Mouse (Mus musculus) mouse trophoblast stem cell (cell line): ENCODE results near the gene Tspan17.
"Not testable (repeated sequence)": the region's sequence is repeated elsewhere in the genome, so short reads cannot be mapped to it uniquely, and the experiment has no call there.

Experiments
- in situ Hi-C, 2 experiments: fragments of 300-500 bp; cut with MseI, MboI; formaldehyde crosslinking; loops; 2 replicates in 1 of 2; 3 replicates in 1 of 2; pipeline ENCODE4 v1.15.1; 2025

The Tspan17 gene

DNA sequence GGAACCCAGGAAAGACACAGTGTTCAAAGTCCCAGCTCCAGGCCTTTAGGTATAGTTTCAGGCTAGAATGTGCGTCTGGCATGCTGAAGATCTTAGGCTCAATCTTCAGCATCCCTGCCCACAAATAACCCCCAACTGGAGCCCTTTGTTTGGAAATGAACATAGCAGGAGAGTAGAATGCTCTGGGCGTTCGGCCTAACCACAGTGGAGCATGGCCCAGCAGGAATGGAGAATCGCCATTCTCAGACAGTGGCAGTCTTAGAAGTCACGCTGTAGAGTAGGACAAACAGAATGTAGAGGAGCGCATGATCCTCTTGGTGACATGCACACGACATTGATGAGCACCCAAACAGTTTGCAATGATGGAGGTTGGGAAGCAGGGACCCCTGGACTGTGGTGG is 28.3 kb upstream of the Tspan17 start:
- in situ Hi-C loops = no loop called here

DNA sequence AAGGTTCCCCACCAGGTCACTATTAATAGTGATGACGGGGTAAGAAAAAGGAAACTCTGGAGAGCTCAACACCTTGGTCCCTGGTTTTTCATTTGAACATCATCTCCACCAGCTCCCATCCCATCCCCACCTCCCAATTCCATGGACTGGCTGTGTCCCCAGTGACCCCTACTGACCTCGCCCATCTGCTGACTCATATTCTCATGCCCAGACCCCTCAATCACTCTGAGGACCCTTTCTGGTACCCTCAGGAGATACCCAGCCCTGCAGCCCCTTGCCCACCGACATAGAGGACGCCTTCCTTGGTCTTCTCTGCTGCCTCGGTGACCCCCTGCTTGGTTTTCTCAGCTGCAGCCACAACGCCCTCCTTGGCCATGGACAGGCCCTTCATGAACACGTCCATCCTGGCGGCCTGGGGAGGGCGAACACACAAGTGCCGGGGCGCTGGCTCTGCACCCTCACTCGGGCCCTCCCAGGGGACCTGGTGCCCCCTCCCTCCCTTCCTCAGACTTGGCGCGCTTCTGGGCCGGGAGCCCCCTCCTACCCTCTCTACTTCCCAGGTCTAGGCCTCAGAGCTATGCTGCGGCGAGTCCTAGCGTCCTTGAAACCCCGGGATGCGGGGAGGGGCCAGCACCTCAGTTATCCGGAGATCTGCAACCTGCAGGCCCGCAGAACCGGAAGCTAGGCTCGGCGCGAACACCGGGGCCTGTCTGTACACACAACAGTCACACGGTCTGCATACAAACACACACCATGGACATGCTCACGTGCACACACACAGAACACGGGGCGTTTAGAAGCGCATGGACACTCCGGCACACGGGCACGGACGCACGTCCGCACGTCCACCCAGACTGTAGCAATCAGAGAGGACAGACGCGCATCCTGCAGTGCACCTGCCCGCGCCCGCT is 23.6 kb upstream of the Tspan17 start:
- in situ Hi-C loops = loop anchor here in 1 of 2 experiments (5.0 kb wide), 1 partner anchor 48 kb away; no protein-coding TSS in a partner anchor

DNA sequence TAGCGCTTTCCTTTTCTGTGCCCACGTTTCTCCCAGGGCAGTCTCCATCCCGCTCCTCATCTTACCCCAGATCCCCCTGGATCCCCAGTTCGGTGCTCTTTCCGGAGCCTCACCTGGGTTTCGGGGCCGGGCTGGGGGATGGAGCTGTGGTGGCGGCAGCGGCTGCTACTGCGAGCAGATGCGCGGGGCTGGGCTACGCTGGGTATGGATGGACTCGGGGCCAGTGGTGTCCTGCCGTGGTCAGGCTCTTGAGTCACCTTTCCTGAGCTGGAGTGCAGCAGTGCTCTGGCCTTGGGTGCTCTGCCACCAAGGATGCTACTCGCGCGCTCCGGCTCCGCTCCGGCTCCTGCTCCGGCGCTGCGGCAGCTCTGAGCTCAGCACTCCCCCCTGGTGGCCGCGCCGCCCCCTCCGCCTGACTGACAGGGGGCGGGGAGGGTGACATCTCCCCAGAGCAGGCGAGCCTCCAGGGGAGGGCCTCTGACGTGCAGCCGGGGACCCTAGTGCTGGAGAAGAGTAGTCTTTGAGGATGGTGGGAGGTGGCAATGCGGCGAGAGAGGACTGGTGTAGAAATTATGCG is 22.9 kb upstream of the Tspan17 start, which contains the start of gene Sncb:
Gene Sncb (minus strand): TSS at position 404 of the 577 bp plus-strand sequence.
- in situ Hi-C loops = loop anchor here in 1 of 2 experiments (5.0 kb wide), 1 partner anchor 49 kb away; no protein-coding TSS in a partner anchor

DNA sequence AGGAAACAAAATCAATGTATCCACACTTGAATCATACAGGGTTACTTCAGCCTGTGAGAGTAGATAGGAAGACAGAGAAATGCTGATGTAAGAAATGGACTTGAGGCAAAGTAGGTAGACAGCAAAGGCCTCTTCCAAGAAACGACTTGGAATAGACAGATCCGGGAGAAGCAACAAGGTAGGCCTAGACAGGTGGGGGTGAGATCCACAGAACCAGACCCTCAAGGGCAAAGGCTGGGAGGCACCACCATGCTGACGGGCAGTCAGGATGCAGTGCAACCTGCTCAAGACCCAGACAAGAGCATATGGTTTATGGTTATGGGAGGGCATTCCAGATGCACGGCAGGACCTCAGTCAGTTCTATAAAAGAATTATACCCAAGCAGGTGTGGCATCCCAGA is 22.2 kb upstream of the Tspan17 start:
- in situ Hi-C loops = loop anchor here in 1 of 2 experiments (5.0 kb wide), 1 partner anchor 50 kb away; no protein-coding TSS in a partner anchor

DNA sequence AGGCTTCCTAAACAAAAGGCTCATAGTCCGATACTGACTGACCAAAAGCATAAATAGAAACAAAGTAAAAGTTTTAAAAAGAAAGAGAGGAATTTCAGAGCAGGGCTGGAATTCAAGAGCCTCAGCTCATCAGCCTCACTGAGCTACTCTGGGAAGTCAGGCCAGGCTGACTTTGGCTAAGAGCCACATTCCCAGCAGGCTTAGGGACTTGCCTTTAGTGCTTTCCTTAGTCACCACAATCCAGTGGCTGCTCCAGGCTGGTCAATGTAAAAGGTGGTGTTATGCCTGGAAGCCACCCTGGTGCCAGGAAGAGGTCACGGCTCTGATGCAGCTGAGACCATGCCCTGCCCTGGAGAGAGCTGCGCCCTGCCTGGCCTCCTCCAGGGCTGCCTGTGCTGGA is 8.6 kb upstream of the Tspan17 start:
- in situ Hi-C loops = no loop called here

DNA sequence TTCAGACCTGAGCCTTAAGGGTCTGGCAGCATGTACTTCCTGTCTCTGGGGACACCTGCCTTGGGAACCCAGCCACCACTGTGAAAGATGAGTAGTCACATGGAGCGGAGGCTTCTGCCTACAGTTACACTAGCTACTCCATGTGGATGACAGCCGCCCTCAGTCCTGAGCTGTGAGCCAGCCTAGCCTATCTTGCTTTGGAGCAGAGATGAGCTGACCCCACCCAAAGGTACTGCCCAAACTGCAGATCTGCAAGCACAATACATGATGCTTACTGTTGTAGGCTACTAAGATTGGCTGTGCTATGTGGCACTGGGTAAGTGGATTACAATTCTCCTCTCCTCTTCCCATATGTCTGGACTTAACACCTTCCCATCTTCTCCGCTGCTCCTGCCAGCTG is 8.1 kb upstream of the Tspan17 start:
- in situ Hi-C loops = no loop called here

DNA sequence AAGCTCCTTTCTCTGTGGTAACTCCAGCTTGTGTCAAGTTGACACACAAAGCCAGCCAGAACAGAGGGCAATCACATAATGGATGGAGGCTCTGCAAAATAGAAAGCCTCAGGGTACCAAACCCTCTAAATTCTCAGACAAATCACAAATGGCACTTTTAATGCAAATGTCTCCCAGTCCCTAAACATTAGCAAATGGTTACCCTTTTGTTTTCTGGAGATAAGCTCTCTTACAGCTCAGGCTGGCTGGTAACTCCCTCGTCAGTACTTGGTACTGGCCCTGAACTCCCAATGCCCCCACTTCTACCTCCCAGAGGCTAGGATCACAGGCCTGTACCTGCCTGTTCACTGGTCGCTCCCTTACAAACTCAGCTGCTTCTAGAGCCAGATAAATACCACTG is 5.9 kb upstream of the Tspan17 start:
- in situ Hi-C loops = no loop called here

DNA sequence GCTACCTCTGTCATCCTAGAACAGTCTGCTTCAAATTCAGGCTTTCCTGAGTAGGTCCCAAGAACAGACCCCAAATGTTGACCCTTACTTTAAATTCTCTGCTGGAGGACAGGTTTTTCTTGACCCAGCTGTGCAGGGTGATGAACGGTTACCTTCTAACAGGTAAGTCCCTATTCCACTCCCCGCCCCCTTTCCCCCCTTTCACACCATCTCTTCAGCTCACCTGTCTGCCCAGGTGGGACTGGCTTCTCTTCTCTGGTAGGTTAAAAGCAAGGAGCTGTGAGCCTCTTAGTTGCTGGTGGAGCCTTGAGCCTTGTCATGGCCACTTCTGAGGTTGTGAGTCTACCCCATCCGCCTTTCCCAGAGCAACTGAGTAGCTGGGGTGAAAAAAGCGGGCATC is 5.5 kb upstream of the Tspan17 start, which contains the start of gene Eif4e1b:
Gene Eif4e1b (plus strand): TSS at position 301 of the 400 bp plus-strand sequence.
- in situ Hi-C loops = no loop called here

DNA sequence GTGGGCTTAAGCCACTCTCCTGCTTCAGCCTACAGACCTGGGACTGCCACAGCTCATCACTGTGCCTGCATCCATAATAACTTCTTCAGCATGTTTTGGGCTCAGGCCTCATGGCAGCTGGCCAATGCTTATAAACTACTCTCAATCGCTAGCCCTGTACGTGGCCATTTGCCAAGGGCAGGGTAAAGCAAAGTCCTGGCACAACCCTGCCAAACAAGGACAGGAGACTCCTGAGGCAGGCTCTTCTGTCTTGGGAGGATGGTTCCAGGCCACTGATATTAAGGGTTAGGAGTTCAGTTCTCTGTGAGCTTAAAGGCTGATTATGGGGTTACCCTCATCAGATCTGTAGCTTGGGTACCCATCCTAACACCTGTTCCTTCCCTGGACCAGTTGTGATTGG is 1.6 kb upstream of the Tspan17 start:
- in situ Hi-C loops = not testable (repeated sequence)

DNA sequence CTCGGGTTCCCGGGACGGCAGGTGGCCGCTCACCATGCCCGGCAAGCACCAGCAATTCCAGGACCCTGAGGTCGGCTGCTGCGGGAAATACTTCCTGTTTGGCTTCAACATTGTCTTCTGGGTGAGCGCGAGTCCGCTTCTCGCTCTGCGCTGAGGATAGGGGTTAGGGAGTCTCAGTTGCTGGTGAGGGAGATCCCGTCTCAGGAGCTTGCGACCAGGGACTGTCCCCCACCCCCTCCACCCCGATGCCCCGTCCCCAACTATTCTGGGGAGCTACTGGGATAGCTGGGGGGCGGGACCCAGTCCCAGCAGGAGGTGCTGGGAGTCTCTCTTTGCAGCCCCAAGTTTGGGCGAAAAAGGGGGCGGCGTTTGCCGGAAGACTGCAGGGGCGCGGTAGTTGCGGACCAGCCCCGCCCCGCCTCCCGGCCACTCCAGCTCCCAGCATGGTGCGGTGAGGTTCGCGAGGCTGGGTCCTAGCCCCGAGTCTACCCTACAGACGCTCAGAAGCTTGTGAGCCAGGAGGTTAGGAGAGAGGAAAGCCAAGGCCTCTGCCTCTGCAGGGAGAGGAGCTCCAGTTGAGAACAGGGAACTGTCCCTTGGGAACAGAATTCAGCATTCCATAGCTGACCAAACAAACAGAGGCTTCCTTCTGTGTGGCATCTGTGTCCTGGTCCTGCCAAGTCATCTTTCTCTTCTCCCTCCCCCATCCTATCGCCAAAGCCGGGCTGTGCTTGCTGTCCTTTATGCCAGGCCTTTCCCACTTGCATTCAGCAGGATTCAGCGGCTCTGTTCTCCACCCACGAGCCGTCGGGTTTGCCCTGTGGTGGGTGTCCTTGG is 602 bp downstream of the Tspan17 start:
- in situ Hi-C loops = no loop called here

DNA sequence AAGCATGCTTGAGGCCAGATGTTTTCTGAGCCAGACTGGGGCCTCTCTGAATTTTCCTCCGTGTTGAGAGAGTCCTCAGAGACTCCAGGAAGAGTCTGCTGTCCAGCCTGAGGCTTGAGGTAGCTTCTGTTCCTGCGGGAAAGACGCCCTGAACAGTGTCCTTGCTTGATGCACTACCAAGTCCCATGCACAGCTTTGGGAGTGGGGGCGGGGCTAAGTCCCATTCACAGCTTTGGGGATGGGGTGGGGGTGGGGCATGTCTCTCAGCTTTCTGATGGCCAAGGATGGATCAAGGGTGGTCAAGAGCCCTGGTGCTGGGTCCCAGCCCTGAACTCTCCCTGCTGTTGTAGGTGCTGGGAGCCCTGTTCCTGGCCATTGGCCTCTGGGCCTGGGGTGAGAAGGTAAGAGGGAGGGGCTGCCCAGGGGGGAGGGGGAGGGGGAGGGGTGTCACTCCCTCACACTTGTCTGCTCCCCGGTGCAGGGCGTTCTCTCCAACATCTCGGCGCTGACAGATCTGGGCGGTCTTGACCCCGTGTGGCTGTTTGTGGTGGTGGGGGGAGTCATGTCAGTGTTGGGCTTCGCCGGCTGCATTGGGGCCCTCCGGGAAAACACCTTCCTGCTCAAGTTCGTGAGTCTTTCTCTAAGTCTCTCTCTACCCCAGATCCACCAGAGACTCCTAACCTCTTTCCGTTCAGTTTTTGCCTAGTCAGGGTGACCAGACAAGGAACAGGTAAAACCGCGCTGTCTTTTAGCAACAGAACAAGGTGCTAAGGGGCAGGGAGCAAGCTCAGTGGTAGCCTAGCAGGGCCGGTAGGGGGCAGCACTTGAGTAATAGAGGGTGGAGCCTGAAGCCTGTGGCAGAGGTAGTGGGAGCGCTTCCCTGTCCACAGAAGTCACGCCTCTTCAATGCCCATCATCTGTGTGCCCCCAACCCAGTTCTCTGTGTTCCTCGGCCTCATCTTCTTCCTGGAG is 3.4 kb downstream of the Tspan17 start:
- in situ Hi-C loops = no loop called here

DNA sequence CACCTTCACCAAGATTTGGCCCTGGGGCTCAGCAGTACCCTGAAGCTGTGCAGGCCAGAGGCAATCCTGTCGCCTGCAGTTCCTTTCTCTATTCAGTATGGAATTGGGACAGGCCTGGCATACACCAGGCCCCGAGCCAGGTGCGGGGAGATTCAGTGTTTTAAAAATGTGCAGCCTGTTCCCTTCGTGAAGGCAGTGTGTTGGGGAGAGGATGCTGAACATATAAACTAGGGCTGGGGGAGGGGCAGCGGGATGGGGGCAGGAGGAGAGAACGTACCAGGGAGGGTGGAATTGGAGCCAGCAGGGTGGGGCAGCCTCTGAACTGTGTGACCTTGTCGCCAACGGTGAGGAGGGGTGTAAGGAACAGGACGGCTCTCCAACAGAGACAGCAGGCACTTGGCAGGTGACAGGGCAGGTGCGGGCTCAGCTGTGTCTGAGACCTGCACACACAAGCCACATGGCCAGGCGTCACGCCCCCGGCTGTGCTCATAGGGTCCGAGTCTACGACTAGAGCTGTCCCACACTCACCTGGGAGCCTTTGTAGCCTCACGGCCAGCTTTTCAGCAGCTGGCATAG is 4.9 kb downstream of the Tspan17 start:
- in situ Hi-C loops = no loop called here

DNA sequence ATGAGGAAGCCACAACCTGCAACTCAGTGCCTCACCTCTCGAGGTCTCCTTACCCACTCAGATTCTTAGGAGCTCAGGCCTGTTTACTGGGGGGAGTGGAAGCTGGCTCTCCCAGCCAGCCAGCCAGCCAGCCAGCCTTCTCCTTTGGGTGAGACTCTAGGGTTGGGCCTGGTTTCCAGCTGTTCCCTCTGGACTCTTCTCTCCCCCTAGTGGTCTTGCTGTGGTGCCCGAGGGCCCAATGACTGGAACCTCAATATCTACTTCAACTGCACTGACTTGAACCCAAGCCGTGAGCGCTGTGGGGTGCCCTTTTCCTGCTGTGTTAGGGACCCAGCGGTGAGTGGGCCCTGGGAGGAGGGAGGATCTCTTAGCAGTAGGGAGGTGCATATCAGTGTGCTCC is 5.7 kb downstream of the Tspan17 start:
- in situ Hi-C loops = loop anchor here in 1 of 2 experiments (5.0 kb wide), 1 partner anchor 262 kb away; no protein-coding TSS in a partner anchor

DNA sequence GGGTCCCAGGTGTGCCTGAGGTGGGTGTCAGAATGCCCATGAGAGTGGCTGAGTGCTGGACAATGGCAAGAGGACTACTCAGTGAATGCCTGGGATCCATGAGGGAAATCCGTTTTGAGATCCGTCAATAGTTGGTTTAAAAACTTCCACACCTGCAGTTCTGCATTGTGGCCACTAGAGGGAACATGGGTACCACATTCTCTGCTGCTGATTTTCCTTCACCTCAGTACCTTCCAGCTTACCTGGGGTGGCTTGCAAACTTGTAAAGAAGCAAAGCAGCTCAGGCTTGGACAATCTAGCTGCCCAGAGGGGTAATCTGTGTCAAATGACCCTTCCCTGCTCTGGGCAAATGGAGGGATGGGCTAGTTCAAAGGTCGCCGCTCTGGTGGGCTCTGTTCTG is 8.2 kb downstream of the Tspan17 start:
- in situ Hi-C loops = loop anchor here in 1 of 2 experiments (5.0 kb wide), 1 partner anchor 260 kb away; no protein-coding TSS in a partner anchor

DNA sequence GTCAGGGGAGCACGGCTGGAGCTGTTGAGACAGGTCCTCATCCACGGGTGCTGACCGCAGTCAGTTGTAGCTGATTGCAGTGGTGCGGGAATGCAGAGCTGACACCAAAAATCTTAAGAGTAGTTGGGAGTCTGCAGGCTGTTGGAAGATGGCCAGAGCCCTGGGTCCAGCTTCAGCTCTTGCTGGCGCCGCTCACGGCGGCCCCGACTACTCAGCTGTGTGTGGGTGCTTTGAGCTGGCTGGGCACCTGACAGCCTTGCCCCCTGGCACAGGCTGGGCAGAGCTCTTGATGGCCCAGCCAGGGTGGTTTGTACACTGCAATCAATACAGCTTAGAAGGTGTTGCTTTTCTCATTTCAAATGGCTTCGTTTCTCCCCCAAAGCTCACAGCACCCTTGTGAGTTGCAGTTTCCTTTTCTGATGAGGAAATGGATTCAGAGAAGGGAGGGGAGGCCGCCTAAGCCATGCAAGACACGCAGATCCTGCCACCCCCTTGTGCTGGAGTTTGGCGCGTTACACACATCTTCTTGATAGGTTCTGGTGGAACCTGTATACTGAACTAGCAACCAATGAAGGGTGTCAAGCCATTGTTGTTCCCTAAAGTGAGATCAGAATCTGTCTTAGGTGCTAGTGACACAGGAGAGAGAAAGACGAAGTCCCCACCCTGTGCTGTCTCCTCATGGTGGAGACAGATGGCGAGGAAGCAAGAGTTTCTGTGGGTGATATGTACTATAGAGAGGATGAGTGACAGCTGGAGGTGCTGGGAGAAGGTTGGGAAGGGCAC is 8.9 kb downstream of the Tspan17 start:
- in situ Hi-C loops = loop anchor here in 1 of 2 experiments (5.0 kb wide), 1 partner anchor 259 kb away; no protein-coding TSS in a partner anchor

DNA sequence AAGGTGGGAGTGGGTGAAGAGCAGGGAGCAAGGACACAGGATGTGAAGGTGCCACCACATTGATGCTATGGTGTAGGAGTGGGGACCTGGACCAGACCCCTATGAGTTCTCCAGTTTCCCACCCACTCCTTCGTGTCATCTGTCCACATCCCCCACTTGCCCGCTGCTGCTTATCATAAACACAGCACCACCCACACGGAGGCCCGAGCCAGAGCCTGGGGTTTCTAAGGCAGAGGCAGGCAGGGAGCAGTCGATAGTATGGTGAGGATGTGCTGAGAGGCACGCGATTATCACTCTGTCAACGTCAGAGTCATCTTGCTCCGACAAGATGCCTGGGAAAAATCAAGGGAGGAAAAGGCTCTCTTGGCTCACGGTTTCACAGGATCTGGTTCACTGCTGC is 9.6 kb downstream of the Tspan17 start:
- in situ Hi-C loops = loop anchor here in 1 of 2 experiments (5.0 kb wide), 1 partner anchor 259 kb away; no protein-coding TSS in a partner anchor

DNA sequence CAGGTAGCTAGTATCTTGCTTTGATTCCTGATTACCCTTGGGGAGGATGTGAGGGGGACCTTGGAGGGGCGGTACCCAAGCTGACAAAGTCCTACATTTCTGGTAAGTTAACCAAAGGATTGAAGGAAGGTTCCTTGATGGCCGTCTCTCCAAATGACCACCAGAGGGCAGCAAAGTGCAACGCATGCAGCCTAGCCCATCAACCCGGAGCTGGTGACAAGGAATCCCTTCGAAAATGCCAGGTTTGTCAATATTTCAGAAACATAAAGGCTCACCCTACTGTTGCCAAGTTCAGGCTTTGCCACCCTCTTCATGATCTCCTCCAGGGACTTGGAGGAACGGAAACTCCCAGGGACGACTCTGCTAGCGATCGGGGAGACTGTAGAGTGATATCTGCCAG is 10.5 kb downstream of the Tspan17 start:
- in situ Hi-C loops = loop anchor here in 1 of 2 experiments (5.0 to 10.0 kb wide), 2 partner anchors 85 to 258 kb away; no protein-coding TSS in a partner anchor

DNA sequence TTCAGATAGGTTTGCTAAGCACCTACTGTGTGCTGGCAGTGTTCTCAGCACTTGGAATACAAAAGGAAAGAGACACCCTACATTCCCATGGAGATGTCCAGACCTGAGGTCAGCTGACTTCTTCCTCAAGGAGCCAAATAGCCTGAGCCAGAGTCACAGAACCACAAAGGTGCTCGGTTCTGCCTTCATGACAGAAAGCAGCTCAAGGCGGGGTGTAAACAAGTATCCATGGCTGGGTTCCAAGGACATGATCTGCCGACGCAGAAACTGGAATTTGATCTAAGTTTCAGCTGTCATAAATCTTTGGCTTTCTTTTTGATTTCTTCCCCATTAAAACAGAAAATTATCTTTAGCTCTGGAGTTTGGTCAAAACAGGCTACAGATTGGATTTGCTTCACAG is 11.0 kb downstream of the Tspan17 start:
- in situ Hi-C loops = loop anchor here in 1 of 2 experiments (10.0 kb wide), 1 partner anchor 85 kb away; no protein-coding TSS in a partner anchor

DNA sequence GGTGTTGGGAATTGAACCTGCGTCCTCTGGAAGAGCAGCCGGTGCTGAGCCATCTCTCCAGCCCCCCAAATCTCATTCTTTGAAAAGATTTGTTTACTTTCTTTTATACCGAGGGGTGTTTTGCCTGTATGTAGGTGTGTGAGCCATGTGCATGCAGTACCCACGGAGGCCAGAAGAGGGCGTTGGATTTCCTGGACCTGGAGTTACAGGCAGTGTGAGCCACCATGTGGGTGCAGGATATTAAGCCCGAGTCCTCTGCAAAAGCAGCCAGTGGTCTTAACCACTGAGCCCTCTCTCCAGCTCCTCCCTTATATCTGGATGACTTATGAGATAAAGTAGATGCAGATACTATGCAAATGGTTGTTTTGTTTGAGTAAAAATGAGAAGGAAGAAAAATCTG is 13.8 kb downstream of the Tspan17 start:
- in situ Hi-C loops = loop anchor here in 1 of 2 experiments (10.0 kb wide), 1 partner anchor 82 kb away; no protein-coding TSS in a partner anchor
